Mouse (Mus musculus): ENCODE measurements around the gene Ppp5c. TPM values are rescaled to one million over a fixed set of nuclear protein-coding genes. Genes with fewer than 3 reads are reported as not detected.
A peak's percentile ranks its signal among the peaks of the same experiment; 100 is the strongest.
"Not testable (repeated sequence)": the region's sequence is repeated elsewhere in the genome, so short reads cannot be mapped to it uniquely, and the experiment has no call there.

Gene Ppp5c
- polyA plus RNA-seq (2016; fragmentation: Nextera tagmentation; extraction: Ambion mirVana): 112 and 113 TPM in 2 replicates

- Histone ChIP-seq H3K36me3 (peaks cover 19% of the 10 kb centered on the region), H3K4me2 (replicated peaks) (peak within 1 kb of the TSS; percentile 69), H3K9me3 (no peaks in the 10 kb centered on the region), H3K27me3 (replicated peaks) (no peaks in the 10 kb centered on the region), H3K27ac (no peak within 1 kb of the TSS), H3K9ac (peak within 1 kb of the TSS; percentile 83), H3K4me1 (peaks cover 24% of the 10 kb centered on the region), H3K4me3 (peak within 1 kb of the TSS; percentile 85)
- under 1% methylated on average over 58 of the region's 58 CpGs for WGBS
- ATAC-seq (ENCODE audit: low FRiP score, low read depth): peak; percentile 88
Measured at GRCm38 (mm10) chr7:17027588-17028343, at the start of gene Ppp5c. Gene Ppp5c, minus strand, starts transcription at chr7:17027924.

DNA sequence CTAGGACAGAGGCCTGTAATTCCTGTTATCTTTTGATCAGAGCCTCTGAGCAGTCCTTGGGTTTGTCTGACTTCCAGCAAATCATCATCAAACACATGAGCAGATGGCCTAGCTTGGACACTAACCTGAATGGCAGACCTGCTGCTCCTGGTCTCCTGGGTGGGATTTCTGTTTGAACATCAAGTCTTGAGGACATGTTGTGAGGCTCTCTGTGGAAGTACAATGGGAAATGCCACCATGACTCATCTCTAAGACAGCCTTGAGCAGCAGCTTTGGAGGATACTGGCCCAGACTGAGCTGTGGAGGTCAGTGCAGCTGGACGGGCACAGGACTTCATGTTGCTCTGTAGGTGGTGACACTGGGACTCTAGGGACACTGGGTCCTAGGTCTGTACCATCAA, 48.8 kb upstream of the Ppp5c start:
- Histone ChIP-seq H3K4me3 (no peak overlapping the region), H3K27ac (no peak overlapping the region), H3K36me3 (no peaks in the 10 kb centered on the region), H3K4me2 (replicated peaks) (no peak overlapping the region), H3K4me1 (no peaks in the 10 kb centered on the region), H3K9ac (no peak overlapping the region), H3K27me3 (replicated peaks) (no peaks in the 10 kb centered on the region), H3K9me3 (no peaks in the 10 kb centered on the region)
- no peak for ATAC-seq (ENCODE audit: low FRiP score, low read depth)
- 92% methylated on average over 1 of the region's 1 CpGs for WGBS

- Histone ChIP-seq H3K4me2 (replicated peaks) (no peak within 1 kb of the TSS), H3K27me3 (replicated peaks) (no peaks in the 10 kb centered on the region), H3K9me3 (no peaks in the 10 kb centered on the region), H3K4me3 (no peak within 1 kb of the TSS), H3K4me1 (no peaks in the 10 kb centered on the region), H3K27ac (no peak within 1 kb of the TSS), H3K9ac (no peak within 1 kb of the TSS), H3K36me3 (no peaks in the 10 kb centered on the region)
- 71% methylated on average over 23 of the region's 23 CpGs for WGBS
- ATAC-seq (ENCODE audit: low FRiP score, low read depth): peak; percentile 78
Measured at GRCm38 (mm10) chr7:17073904-17074615, 46.3 kb upstream of the Ppp5c start, which contains the start of gene Psg16. Gene Psg16, plus strand, starts transcription at chr7:17074040.

GRCm38 (mm10) chr7:17073513-17073903, 45.8 kb upstream of the Ppp5c start:
- Histone ChIP-seq H3K9ac (no peak overlapping the region), H3K4me1 (no peaks in the 10 kb centered on the region), H3K36me3 (no peaks in the 10 kb centered on the region), H3K4me2 (replicated peaks) (no peak overlapping the region), H3K9me3 (no peaks in the 10 kb centered on the region), H3K27me3 (replicated peaks) (no peaks in the 10 kb centered on the region), H3K27ac (no peak overlapping the region), H3K4me3 (no peak overlapping the region)
- ATAC-seq (ENCODE audit: low FRiP score, low read depth): no peak
- 59% methylated on average over 5 of the region's 5 CpGs for WGBS

- WGBS: 65% methylated on average over 5 of the region's 5 CpGs
- not testable (repeated sequence) for H3K9ac ChIP-seq; H3K36me3 ChIP-seq; H3K27ac ChIP-seq; H3K9me3 ChIP-seq; H3K4me1 ChIP-seq; H3K4me3 ChIP-seq; H3K27me3 ChIP-seq (replicated peaks); ATAC-seq (ENCODE audit: low FRiP score, low read depth); H3K4me2 ChIP-seq (replicated peaks)
Measured at GRCm38 (mm10) chr7:17067651-17068050, 39.9 kb upstream of the Ppp5c start.

GRCm38 (mm10) chr7:17067000-17067399, 39.3 kb upstream of the Ppp5c start:
- Histone ChIP-seq H3K4me1 (peaks cover 4% of the 10 kb centered on the region), H3K9me3 (no peaks in the 10 kb centered on the region), H3K27ac (no peak overlapping the region), H3K4me3 (no peak overlapping the region), H3K36me3 (no peaks in the 10 kb centered on the region), H3K4me2 (replicated peaks) (no peak overlapping the region), H3K9ac (no peak overlapping the region), H3K27me3 (replicated peaks) (0 out of 2 replicates have a peak, but pooled peaks cover 8% of the 10 kb centered on the region)
- no peak for ATAC-seq (ENCODE audit: low FRiP score, low read depth)

GRCm38 (mm10) chr7:17066412-17066811, 38.7 kb upstream of the Ppp5c start:
- Histone ChIP-seq H3K4me3 (no peak overlapping the region), H3K27ac (no peak overlapping the region), H3K36me3 (no peaks in the 10 kb centered on the region), H3K9ac (no peak overlapping the region), H3K9me3 (no peaks in the 10 kb centered on the region), H3K27me3 (replicated peaks) (0 out of 2 replicates have a peak, but pooled peaks cover 10% of the 10 kb centered on the region), H3K4me1 (peaks cover 6% of the 10 kb centered on the region), H3K4me2 (replicated peaks) (no peak overlapping the region)
- 16% methylated on average over 2 of the region's 2 CpGs for WGBS
- no peak for ATAC-seq (ENCODE audit: low FRiP score, low read depth)

- Histone ChIP-seq H3K27ac (no peak overlapping the region), H3K36me3 (no peaks in the 10 kb centered on the region), H3K9ac (no peak overlapping the region), H3K4me1 (peaks cover 13% of the 10 kb centered on the region), H3K9me3 (no peaks in the 10 kb centered on the region), H3K27me3 (replicated peaks) (0 out of 2 replicates have a peak, but pooled peaks cover 13% of the 10 kb centered on the region), H3K4me2 (replicated peaks) (no peak overlapping the region), H3K4me3 (no peak overlapping the region)
- whole genome bisulfite sequencing: 90% methylated on average over 9 of the region's 9 CpGs
- no peak for ATAC-seq (ENCODE audit: low FRiP score, low read depth)
Measured at GRCm38 (mm10) chr7:17065620-17066019, 37.9 kb upstream of the Ppp5c start.

GRCm38 (mm10) chr7:17062845-17063244, 35.1 kb upstream of the Ppp5c start:
- Histone ChIP-seq H3K4me2 (replicated peaks) (peak overlapping the region; percentile 70), H3K9ac (0 out of 2 replicates have a peak overlapping the region, but pooled peaks have one; percentile 55), H3K27ac (no peak overlapping the region), H3K4me3 (peak overlapping the region; percentile 35), H3K36me3 (no peaks in the 10 kb centered on the region), H3K27me3 (replicated peaks) (0 out of 2 replicates have a peak, but pooled peaks cover 13% of the 10 kb centered on the region), H3K9me3 (no peaks in the 10 kb centered on the region), H3K4me1 (peaks cover 41% of the 10 kb centered on the region)
- ATAC-seq (ENCODE audit: low FRiP score, low read depth): peak; percentile 15; the same call in 1 of the 2 replicates
- WGBS: 21% methylated on average over 11 of the region's 11 CpGs

- peak; percentile 75 for ATAC-seq (ENCODE audit: low FRiP score, low read depth)
- H3K4me1 ChIP-seq: peaks cover 43% of the 10 kb centered on the region
- 0 out of 2 replicates have a peak, but pooled peaks cover 13% of the 10 kb centered on the region for H3K27me3 ChIP-seq (replicated peaks)
- no peaks in the 10 kb centered on the region for H3K9me3 ChIP-seq
- H3K4me3 ChIP-seq: peak within 1 kb of the TSS; percentile 35
- H3K9ac ChIP-seq: peak within 1 kb of the TSS; percentile 55
- 0% methylated on average over 15 of the region's 15 CpGs for WGBS
- H3K27ac ChIP-seq: no peak within 1 kb of the TSS
- H3K4me2 ChIP-seq (replicated peaks): peak within 1 kb of the TSS; percentile 70
- no peaks in the 10 kb centered on the region for H3K36me3 ChIP-seq
Measured at GRCm38 (mm10) chr7:17062389-17062788, 34.7 kb upstream of the Ppp5c start, which contains the start of gene Hif3a. Gene Hif3a, minus strand, starts transcription at chr7:17062427.

- no peak overlapping the region for H3K4me3 ChIP-seq
- H3K27ac ChIP-seq: no peak overlapping the region
- 0 out of 2 replicates have a peak, but pooled peaks cover 16% of the 10 kb centered on the region for H3K27me3 ChIP-seq (replicated peaks)
- peaks cover 54% of the 10 kb centered on the region for H3K4me1 ChIP-seq
- no peak overlapping the region for H3K9ac ChIP-seq
- ATAC-seq (ENCODE audit: low FRiP score, low read depth): no peak
- 84% methylated on average over 22 of the region's 22 CpGs for WGBS
- H3K9me3 ChIP-seq: no peaks in the 10 kb centered on the region
- H3K4me2 ChIP-seq (replicated peaks): peak overlapping the region; percentile 70
- no peaks in the 10 kb centered on the region for H3K36me3 ChIP-seq
Measured at GRCm38 (mm10) chr7:17060782-17061605, 33.3 kb upstream of the Ppp5c start.
